Mouse (Mus musculus) hindbrain, embryonic 15.5 days (tissue): Measurements from ENCODE around the gene Taf9. TPM values are rescaled to one million over a fixed set of nuclear protein-coding genes. Genes with fewer than 3 reads are reported as not detected.

Experiments used
- ATAC-seq: fragments of 200-750 bp; cut with Nextera tagmentation; 2 replicates; pipeline ENCODE4 v1.8.0; 2017; ENCODE audit warnings: low read depth, moderate number of reproducible peaks, moderate TSS enrichment; ENCODE audit not compliant: low FRiP score
- H3K27ac ChIP-seq: fragments of 300-500 bp; sonication (generic); replicated peaks from 2 replicates; pipeline ENCODE4 v1.5.1; 2015; ENCODE audit warnings: mild to moderate bottlenecking, inconsistent platforms
- H3K27me3 ChIP-seq: fragments of 300-500 bp; sonication (generic); 2 replicates; pipeline ENCODE4 v1.6.1; 2015; ENCODE audit warnings: control low read depth, inconsistent platforms
- H3K36me3 ChIP-seq: fragments of 300-500 bp; sonication (generic); 2 replicates; pipeline ENCODE4 v1.6.1; 2015; ENCODE audit warnings: control low read depth, inconsistent platforms
- H3K4me1 ChIP-seq: fragments of 300-500 bp; sonication (generic); replicated peaks from 2 replicates; pipeline ENCODE4 v1.6.1; 2015; ENCODE audit warnings: control low read depth, inconsistent platforms
- H3K4me2 ChIP-seq: fragments of 300-500 bp; sonication (generic); 2 replicates; pipeline ENCODE4 v1.6.1; 2015; ENCODE audit warnings: moderate library complexity, mild to moderate bottlenecking, inconsistent platforms
- H3K4me3 ChIP-seq: fragments of 300-500 bp; sonication (generic); 2 replicates; pipeline ENCODE4 v1.5.1; 2015; ENCODE audit warnings: mild to moderate bottlenecking, inconsistent platforms
- H3K9ac ChIP-seq: fragments of 300-500 bp; sonication (generic); 2 replicates; pipeline ENCODE4 v1.6.1; 2015; ENCODE audit warnings: inconsistent platforms
- H3K9me3 ChIP-seq: fragments of 300-500 bp; sonication (generic); 2 replicates; pipeline ENCODE4 v1.6.1; 2016; ENCODE audit warnings: control low read depth, inconsistent platforms
- WGBS: fragments of 180-500 bp; shearing (Covaris S2); methylation state at CpG from one replicate; pipeline ENCODE4 v1.1.7; 2015; 5-methylcytosine and 5-hydroxymethylcytosine counted together
- polyA plus RNA-seq: library from polyadenylated mRNA; unstranded; fragments of >200 nt; fragmentation: Nextera tagmentation; extraction: Ambion mirVana; gene quantifications from 2 replicates; pipeline ENCODE4 v1.2.1, GENCODE M21; 2015

Gene Taf9
- polyA plus RNA-seq, 1 experiment from 2014 or later: 32.2 TPM

- H3K4me3 ChIP-seq: no peak overlapping the region
- no peaks in the 10 kb centered on the region for H3K9me3 ChIP-seq
- H3K4me2 ChIP-seq: no peak overlapping the region
- WGBS: 88% methylated on average over 8 of the region's 8 CpGs
- no peak overlapping the region for H3K9ac ChIP-seq
- no peaks in the 10 kb centered on the region for H3K4me1 ChIP-seq
- ATAC-seq: no peak
- no peak overlapping the region for H3K27ac ChIP-seq
- no peaks in the 10 kb centered on the region for H3K36me3 ChIP-seq
- H3K27me3 ChIP-seq: no peaks in the 10 kb centered on the region
These were observed 30.2 kb downstream of the Taf9 start for GRCm38 (mm10) chr13:100681615-100682014.

DNA sequence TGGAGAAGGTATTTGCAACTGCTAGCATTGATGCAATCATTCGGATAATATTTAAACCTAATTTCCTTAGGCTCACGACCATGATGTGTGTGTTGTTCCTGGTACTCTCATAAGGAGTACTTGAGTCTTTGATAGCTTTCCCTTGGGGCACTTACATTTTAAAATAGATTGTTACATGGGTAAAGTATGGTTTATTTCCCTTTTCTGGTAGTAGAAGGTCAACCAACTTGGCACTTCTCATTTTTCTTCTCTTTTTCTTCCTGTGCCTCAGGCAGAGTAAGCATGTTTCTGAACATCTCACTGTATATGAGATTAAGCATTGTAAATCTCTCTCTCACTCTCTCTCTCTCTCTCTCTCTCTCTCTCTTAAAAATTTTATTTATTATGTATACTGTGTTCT is 31.5 kb downstream of the Taf9 start:
- no peaks in the 10 kb centered on the region for H3K27me3 ChIP-seq
- no peak for ATAC-seq
- 81% methylated on average over 2 of the region's 2 CpGs for WGBS

GRCm38 (mm10) chr13:100684355-100684754 is 33.0 kb downstream of the Taf9 start:
- Histone ChIP-seq H3K27me3 (no peaks in the 10 kb centered on the region), H3K4me3 (no peak overlapping the region), H3K36me3 (no peaks in the 10 kb centered on the region), H3K4me2 (no peak overlapping the region), H3K4me1 (no peaks in the 10 kb centered on the region), H3K27ac (no peak overlapping the region), H3K9me3 (no peaks in the 10 kb centered on the region), H3K9ac (no peak overlapping the region)
- no peak for ATAC-seq
- 77% methylated on average over 2 of the region's 2 CpGs for WGBS

More for the DNA sequence above, 31.5 kb downstream of the Taf9 start:
- H3K27ac ChIP-seq: no peak overlapping the region
- H3K4me3 ChIP-seq: no peak overlapping the region
- no peak overlapping the region for H3K9ac ChIP-seq
- H3K4me2 ChIP-seq: no peak overlapping the region
- H3K9me3 ChIP-seq: no peaks in the 10 kb centered on the region
- H3K4me1 ChIP-seq: no peaks in the 10 kb centered on the region
- no peaks in the 10 kb centered on the region for H3K36me3 ChIP-seq

DNA sequence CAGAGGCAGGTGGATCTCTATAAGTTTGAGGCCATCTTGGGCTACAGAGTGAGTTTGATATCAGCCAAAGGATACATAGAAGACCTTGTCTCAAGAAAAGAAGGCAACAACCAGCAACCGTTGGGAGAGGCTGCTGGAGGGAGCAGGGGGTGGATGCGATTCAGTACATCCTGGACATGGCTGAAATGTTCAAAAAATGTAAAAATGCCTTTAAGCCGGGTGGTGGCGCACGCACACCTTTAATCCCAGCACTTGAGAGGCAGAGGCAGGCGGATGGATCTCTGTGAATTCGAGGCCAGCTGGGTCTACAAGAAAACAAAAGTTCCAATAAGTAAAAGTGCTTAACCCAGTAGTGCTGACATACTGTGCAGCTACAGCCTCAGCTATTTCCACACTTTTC is 36.1 kb downstream of the Taf9 start:
- no peaks in the 10 kb centered on the region for H3K36me3 ChIP-seq
- H3K27me3 ChIP-seq: no peaks in the 10 kb centered on the region
- no peaks in the 10 kb centered on the region for H3K9me3 ChIP-seq
- H3K27ac ChIP-seq: no peak overlapping the region
- WGBS: 66% methylated on average over 7 of the region's 7 CpGs
- H3K9ac ChIP-seq: no peak overlapping the region
- no peak overlapping the region for H3K4me2 ChIP-seq
- no peaks in the 10 kb centered on the region for H3K4me1 ChIP-seq
- no peak overlapping the region for H3K4me3 ChIP-seq
- ATAC-seq: no peak

DNA sequence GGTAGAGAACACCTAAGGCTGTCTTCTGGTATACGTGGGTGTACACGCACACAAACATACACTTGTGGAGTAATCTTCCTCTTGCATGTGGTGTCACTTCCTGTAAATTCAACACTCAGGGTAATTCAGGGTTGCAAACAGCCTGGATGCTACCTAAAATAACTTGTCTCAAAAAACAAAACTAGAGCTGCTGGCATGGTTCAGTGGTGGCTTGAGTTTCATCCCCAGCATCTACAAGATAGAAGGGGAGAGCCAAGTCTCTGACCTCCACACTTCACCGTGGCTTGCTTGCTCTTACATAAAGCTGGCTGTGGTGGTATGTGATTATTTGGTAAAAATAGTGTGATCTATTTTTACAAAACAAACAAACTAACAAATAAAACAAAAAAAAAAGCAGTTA is 46.2 kb downstream of the Taf9 start:
- no peak overlapping the region for H3K27ac ChIP-seq
- WGBS: 99% methylated on average over 3 of the region's 3 CpGs
- no peaks in the 10 kb centered on the region for H3K27me3 ChIP-seq
- no peak for ATAC-seq
- H3K9me3 ChIP-seq: no peaks in the 10 kb centered on the region
- no peak overlapping the region for H3K4me2 ChIP-seq
- no peak overlapping the region for H3K4me3 ChIP-seq
- no peaks in the 10 kb centered on the region for H3K4me1 ChIP-seq
- H3K36me3 ChIP-seq: peaks cover 38% of the 10 kb centered on the region
- H3K9ac ChIP-seq: no peak overlapping the region

GRCm38 (mm10) chr13:100698866-100699265 is 47.5 kb downstream of the Taf9 start:
- H3K9ac ChIP-seq: no peak overlapping the region
- H3K27me3 ChIP-seq: no peaks in the 10 kb centered on the region
- peaks cover 51% of the 10 kb centered on the region for H3K36me3 ChIP-seq
- no peak overlapping the region for H3K4me3 ChIP-seq
- no peak overlapping the region for H3K27ac ChIP-seq
- 95% methylated on average over 10 of the region's 10 CpGs for WGBS
- no peaks in the 10 kb centered on the region for H3K4me1 ChIP-seq
- H3K4me2 ChIP-seq: no peak overlapping the region
- H3K9me3 ChIP-seq: no peaks in the 10 kb centered on the region
- no peak for ATAC-seq

- Histone ChIP-seq H3K4me1 (no peaks in the 10 kb centered on the region), H3K27ac (no peak overlapping the region), H3K4me3 (no peak overlapping the region), H3K4me2 (no peak overlapping the region), H3K27me3 (no peaks in the 10 kb centered on the region), H3K9ac (no peak overlapping the region), H3K36me3 (peaks cover 74% of the 10 kb centered on the region), H3K9me3 (no peaks in the 10 kb centered on the region)
- no peak for ATAC-seq
- WGBS: 98% methylated on average over 2 of the region's 2 CpGs
These were observed 52.1 kb downstream of the Taf9 start for GRCm38 (mm10) chr13:100703468-100703867.

Other genes starting within 250 kb of the Taf9 start
- gene Naip1, start 198.7 kb upstream of the Taf9 start, polyA plus RNA-seq: 0.08 TPM in 1 of 2 replicates, not detected in the other
- gene Gtf2h2, start 159.0 kb upstream of the Taf9 start, polyA plus RNA-seq: 62.9 and 70.6 TPM in 2 replicates
- gene Ocln, start 98.9 kb upstream of the Taf9 start, polyA plus RNA-seq: 10.9 and 12.4 TPM in 2 replicates
- gene Marveld2, start 34.6 kb upstream of the Taf9 start, polyA plus RNA-seq: 2.7 and 3.2 TPM in 2 replicates
- gene Ak6, start 600 bp upstream of the Taf9 start, polyA plus RNA-seq: 297 and 302 TPM in 2 replicates
- 15.7 and 16.8 TPM in 2 replicates for gene Rad17, start 528 bp upstream of the Taf9 start, polyA plus RNA-seq
- gene Ccdc125, start 18.1 kb downstream of the Taf9 start, polyA plus RNA-seq: 1.4 and 2.2 TPM in 2 replicates
- 38.9 and 39.8 TPM in 2 replicates for gene Cdk7, start 79.4 kb downstream of the Taf9 start, polyA plus RNA-seq
- gene Mrps36, start 93.1 kb downstream of the Taf9 start, polyA plus RNA-seq: 144 and 150 TPM in 2 replicates
- 8.5 and 9.1 TPM in 2 replicates for gene Cenph, start 124.3 kb downstream of the Taf9 start, polyA plus RNA-seq
- 49.1 and 62.1 TPM in 2 replicates for gene Ccnb1, start 135.0 kb downstream of the Taf9 start, polyA plus RNA-seq
- 33.8 and 35.6 TPM in 2 replicates for gene Slc30a5, start 181.8 kb downstream of the Taf9 start, polyA plus RNA-seq